Mouse (Mus musculus) hindbrain, embryonic 14.5 days (tissue): ENCODE measurements around the gene Snap29. TPM values are rescaled to one million over a fixed set of nuclear protein-coding genes. Genes with fewer than 3 reads are reported as not detected.

ENCODE experiments used
- ATAC-seq: fragments of 200-750 bp; cut with Nextera tagmentation; 2 replicates; pipeline ENCODE4 v1.8.0; 2017; ENCODE audit warnings: moderate number of reproducible peaks, mild to moderate bottlenecking, moderate TSS enrichment, moderate library complexity; ENCODE audit not compliant: low FRiP score
- DNase-seq: peaks from one replicate; pipeline ENCODE4 v3.0.0-alpha.2; 2015; ENCODE audit warnings: low spot score
- H3K27ac ChIP-seq: fragments of 300-500 bp; sonication (generic); 2 replicates; pipeline ENCODE4 v1.5.1; 2014; ENCODE audit warnings: mild to moderate bottlenecking, moderate library complexity
- H3K27me3 ChIP-seq: fragments of 300-500 bp; sonication (generic); 2 replicates; pipeline ENCODE4 v1.6.1; 2014; ENCODE audit warnings: mild to moderate bottlenecking, low read length, mixed read lengths; ENCODE audit not compliant: control insufficient read depth, insufficient read depth
- H3K36me3 ChIP-seq: fragments of 300-500 bp; sonication (generic); replicated peaks from 2 replicates; pipeline ENCODE4 v1.6.1; 2014; ENCODE audit not compliant: control insufficient read depth, insufficient read depth
- H3K4me1 ChIP-seq: fragments of 300-500 bp; sonication (generic); replicated peaks from 2 replicates; pipeline ENCODE4 v1.6.1; 2014; ENCODE audit warnings: antibody characterized with exemption, low read length, mixed read lengths; ENCODE audit not compliant: control insufficient read depth, insufficient read depth
- H3K4me2 ChIP-seq: fragments of 300-500 bp; sonication (generic); replicated peaks from 2 replicates; pipeline ENCODE4 v1.6.1; 2014; ENCODE audit warnings: mild to moderate bottlenecking, moderate library complexity
- H3K4me3 ChIP-seq: fragments of 300-500 bp; sonication (generic); replicated peaks from 2 replicates; pipeline ENCODE4 v1.5.1; 2014; ENCODE audit warnings: mild to moderate bottlenecking, low read length
- H3K9ac ChIP-seq: fragments of 300-500 bp; sonication (generic); 2 replicates; pipeline ENCODE4 v1.6.1; 2014
- H3K9me3 ChIP-seq: fragments of 300-500 bp; sonication (generic); 2 replicates; pipeline ENCODE4 v1.6.1; 2016; ENCODE audit warnings: low read length; ENCODE audit not compliant: control insufficient read depth
- WGBS: fragments of 180-500 bp; shearing (Covaris S2); extraction: QIAGEN DNeasy Blood & Tissue Kit; methylation state at CpG from one replicate; pipeline ENCODE4 v1.1.7; 2014; 5-methylcytosine and 5-hydroxymethylcytosine counted together
- polyA plus RNA-seq: library from polyadenylated mRNA; unstranded; fragments of >200 nt; fragmentation: Nextera tagmentation; extraction: Ambion mirVana; gene quantifications from 2 replicates; pipeline ENCODE4 v1.2.1, GENCODE M21; 2014

The Snap29 gene
- polyA plus RNA-seq, 1 experiment from 2014 or later, result 10.8 TPM

GRCm38 (mm10) chr16:17409046-17409445 lies 3.3 kb downstream of the Snap29 start:
- no peaks in the 10 kb centered on the region; the same call in 1 of the 2 replicates for H3K36me3 ChIP-seq

GRCm38 (mm10) chr16:17410209-17410608 lies 4.4 kb downstream of the Snap29 start:
- no peak overlapping the region for H3K4me2 ChIP-seq
- ATAC-seq, result no peak
- no peak overlapping the region for H3K4me3 ChIP-seq
- peaks cover 15% of the 10 kb centered on the region for H3K4me1 ChIP-seq
- H3K27ac ChIP-seq, result no peak overlapping the region
- no peaks in the 10 kb centered on the region for H3K9me3 ChIP-seq
- H3K9ac ChIP-seq, result no peak overlapping the region
- no peak for DNase-seq
- no peaks in the 10 kb centered on the region; the same call in 1 of the 2 replicates for H3K36me3 ChIP-seq
- WGBS, result 80% methylated on average over 4 of the region's 4 CpGs
- H3K27me3 ChIP-seq, result no peaks in the 10 kb centered on the region

More at GRCm38 (mm10) chr16:17409046-17409445, 3.3 kb downstream of the Snap29 start:
- ATAC-seq (no peak), DNase-seq (no peak)
- no peaks in the 10 kb centered on the region for H3K27me3 ChIP-seq
- no peak overlapping the region for H3K4me2 ChIP-seq
- no peaks in the 10 kb centered on the region for H3K9me3 ChIP-seq
- no peak overlapping the region for H3K27ac ChIP-seq
- peaks cover 26% of the 10 kb centered on the region for H3K4me1 ChIP-seq
- WGBS, result 92% methylated on average over 2 of the region's 2 CpGs
- H3K4me3 ChIP-seq, result no peak overlapping the region
- H3K9ac ChIP-seq, result no peak overlapping the region

GRCm38 (mm10) chr16:17423021-17423420 lies 17.2 kb downstream of the Snap29 start:
- Histone ChIP-seq H3K4me3 (no peak overlapping the region), H3K4me1 (no peaks in the 10 kb centered on the region), H3K9ac (no peak overlapping the region), H3K4me2 (no peak overlapping the region), H3K27ac (no peak overlapping the region), H3K36me3 (peaks cover 87% of the 10 kb centered on the region), H3K27me3 (no peaks in the 10 kb centered on the region), H3K9me3 (no peaks in the 10 kb centered on the region)
- DNase-seq, result no peak
- no peak for ATAC-seq
- 82% methylated on average over 3 of the region's 3 CpGs for WGBS

- Histone ChIP-seq H3K4me1 (no peaks in the 10 kb centered on the region), H3K9ac (no peak overlapping the region), H3K27me3 (no peaks in the 10 kb centered on the region), H3K27ac (no peak overlapping the region), H3K4me2 (no peak overlapping the region), H3K4me3 (no peak overlapping the region), H3K36me3 (peaks cover 26% of the 10 kb centered on the region), H3K9me3 (no peaks in the 10 kb centered on the region)
- 84% methylated on average over 2 of the region's 2 CpGs for WGBS
- DNase-seq (no peak), ATAC-seq (no peak)
Observed at GRCm38 (mm10) chr16:17432576-17432975, 26.8 kb downstream of the Snap29 start.

- H3K4me1 ChIP-seq, result peaks cover 29% of the 10 kb centered on the region
- H3K9ac ChIP-seq, result peak within 1 kb of the TSS; percentile 98
- H3K4me2 ChIP-seq, result peak within 1 kb of the TSS; percentile 98
- no peaks in the 10 kb centered on the region for H3K27me3 ChIP-seq
- no peaks in the 10 kb centered on the region for H3K9me3 ChIP-seq
- peak within 1 kb of the TSS; percentile 96 for H3K27ac ChIP-seq
- peak within 1 kb of the TSS; percentile 98 for H3K4me3 ChIP-seq
- DNase-seq (peak; percentile 100), ATAC-seq (peak; percentile 97)
- under 1% methylated on average over 63 of the region's 63 CpGs for WGBS
- peaks cover 10% of the 10 kb centered on the region for H3K36me3 ChIP-seq
Observed at GRCm38 (mm10) chr16:17451541-17452372, 46.0 kb downstream of the Snap29 start, which contains the start of gene Crkl. TSS of gene Crkl (plus strand) at chr16:17451987.

GRCm38 (mm10) chr16:17452373-17452715 lies 46.6 kb downstream of the Snap29 start:
- Histone ChIP-seq H3K27ac (peak overlapping the region; percentile 96), H3K4me3 (peak overlapping the region; percentile 98), H3K36me3 (peaks cover 15% of the 10 kb centered on the region), H3K4me1 (peaks cover 32% of the 10 kb centered on the region), H3K9me3 (no peaks in the 10 kb centered on the region), H3K27me3 (no peaks in the 10 kb centered on the region), H3K9ac (peak overlapping the region; percentile 98), H3K4me2 (peak overlapping the region; percentile 98)
- WGBS, result under 1% methylated on average over 24 of the region's 24 CpGs
- peak; percentile 45 for DNase-seq
- ATAC-seq, result peak; percentile 57

GRCm38 (mm10) chr16:17456901-17457300 lies 51.1 kb downstream of the Snap29 start:
- 100% methylated on average over 1 of the region's 1 CpGs for WGBS
- H3K4me2 ChIP-seq, result 0 out of 2 replicates have a peak overlapping the region, but pooled peaks have one; percentile 2
- DNase-seq, result no peak
- no peaks in the 10 kb centered on the region for H3K27me3 ChIP-seq
- no peak overlapping the region for H3K27ac ChIP-seq
- H3K36me3 ChIP-seq, result peaks cover 26% of the 10 kb centered on the region
- no peaks in the 10 kb centered on the region for H3K9me3 ChIP-seq
- H3K4me3 ChIP-seq, result no peak overlapping the region
- no peak overlapping the region for H3K9ac ChIP-seq
- H3K4me1 ChIP-seq, result peaks cover 29% of the 10 kb centered on the region
- no peak for ATAC-seq

GRCm38 (mm10) chr16:17460254-17460653 lies 54.5 kb downstream of the Snap29 start:
- no peak overlapping the region for H3K4me3 ChIP-seq
- ATAC-seq, result no peak
- H3K4me1 ChIP-seq, result peaks cover 13% of the 10 kb centered on the region
- DNase-seq, result no peak
- no peak overlapping the region for H3K9ac ChIP-seq
- peaks cover 26% of the 10 kb centered on the region for H3K36me3 ChIP-seq
- H3K27me3 ChIP-seq, result no peaks in the 10 kb centered on the region
- no peak overlapping the region for H3K4me2 ChIP-seq
- H3K27ac ChIP-seq, result no peak overlapping the region
- 91% methylated on average over 4 of the region's 4 CpGs for WGBS
- H3K9me3 ChIP-seq, result no peaks in the 10 kb centered on the region

GRCm38 (mm10) chr16:17461596-17461995 lies 55.8 kb downstream of the Snap29 start:
- Histone ChIP-seq H3K36me3 (peaks cover 17% of the 10 kb centered on the region), H3K4me2 (no peak overlapping the region), H3K4me1 (peaks cover 5% of the 10 kb centered on the region; the same call in 1 of the 2 replicates), H3K9me3 (no peaks in the 10 kb centered on the region), H3K9ac (no peak overlapping the region), H3K4me3 (no peak overlapping the region), H3K27me3 (no peaks in the 10 kb centered on the region), H3K27ac (no peak overlapping the region)
- DNase-seq, result no peak
- 84% methylated on average over 1 of the region's 1 CpGs for WGBS
- ATAC-seq, result no peak
